Mouse (Mus musculus) spleen, adult 2 months (tissue): Measurements from ENCODE around the gene Gm48552.

Source experiments
- CTCF ChIP-seq: fragments of 200-500 bp; IDR thresholded peaks from 2 replicates; pipeline ENCODE4 v1.5.1; 2011; ENCODE audit warnings: mild to moderate bottlenecking, inconsistent platforms; ENCODE audit not compliant: insufficient read depth, insufficient read length, insufficient replicate concordance; ENCODE audit errors: extremely low read depth
- POLR2A ChIP-seq: fragments of 200-500 bp; IDR thresholded peaks from 2 replicates; pipeline ENCODE4 v1.6.1; 2011; ENCODE audit warnings: low read depth, low read length, inconsistent platforms

DNA sequence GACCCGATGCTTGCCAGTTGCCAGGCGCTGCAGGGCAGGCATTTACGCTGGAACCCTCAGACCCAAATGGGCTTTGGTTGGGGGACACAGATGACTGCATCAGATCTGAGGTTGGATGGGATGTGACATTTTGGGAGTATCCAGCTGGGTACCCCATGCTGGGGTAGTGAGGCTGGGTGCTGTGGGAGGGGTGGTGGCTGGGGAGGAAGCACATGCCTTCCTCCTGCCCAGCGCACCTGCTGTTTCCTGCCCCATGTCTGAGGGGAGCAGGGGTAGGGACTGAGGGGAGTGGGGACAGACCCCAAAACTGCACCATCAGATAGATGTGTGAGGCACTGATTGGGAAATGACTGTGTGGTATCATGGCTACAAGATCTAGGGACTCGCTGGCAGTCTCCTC lies 7.9 kb downstream of the Gm48552 start:
- TF ChIP-seq CTCF (no peak), POLR2A (no peak)
